Mouse (Mus musculus): ENCODE data around the gene Gipr.

DNA sequence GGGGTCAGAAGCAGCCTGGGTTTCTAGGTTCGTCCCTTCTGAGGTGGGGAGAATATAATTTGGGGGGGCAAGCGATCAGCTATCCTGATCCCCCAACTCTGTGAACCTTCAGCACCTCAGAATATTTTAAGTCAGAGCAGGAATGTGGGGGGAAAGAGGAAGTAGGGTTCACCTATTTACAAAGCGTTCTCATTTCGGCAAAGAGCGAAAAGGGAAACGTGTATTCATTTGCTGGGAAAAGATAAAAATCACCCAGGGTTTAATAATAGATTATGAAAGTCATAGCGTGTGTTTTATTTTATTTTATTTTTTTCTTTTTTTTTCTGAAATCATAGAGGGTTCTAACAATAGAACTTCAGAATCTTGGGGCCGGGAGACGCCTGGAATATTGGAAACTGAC, 49.0 kb upstream of the Gipr start:
- TF ChIP-seq POLR2A (IDR thresholded peaks at IDR 0.05; ENCODE audit: borderline replicate concordance, insufficient read depth, low read length) (no peak), CTCF (IDR thresholded peaks at IDR 0.05; ENCODE audit: borderline replicate concordance, insufficient read depth, low read depth, low read length) (no peak)
